Mouse (Mus musculus) neural tube, embryonic 11.5 days (tissue): ENCODE measurements around the gene Gmppb. TPM values are rescaled to one million over a fixed set of nuclear protein-coding genes. Genes with fewer than 3 reads are reported as not detected.
"Not testable (repeated sequence)": the region's sequence is repeated elsewhere in the genome, so short reads cannot be mapped to it uniquely, and the experiment has no call there.

ENCODE experiments used
- ATAC-seq: fragments of 200-750 bp; cut with Nextera tagmentation; 2 replicates; pipeline ENCODE4 v1.8.0; 2017; ENCODE audit warnings: moderate number of reproducible peaks, mild to moderate bottlenecking, moderate TSS enrichment, moderate library complexity; ENCODE audit not compliant: insufficient read depth, low FRiP score, low TSS enrichment
- DNase-seq: peaks from one replicate; pipeline ENCODE4 v3.0.0-alpha.2; 2015; ENCODE audit warnings: low spot score
- H3K27ac ChIP-seq: fragments of 300-500 bp; sonication (generic); 2 replicates; pipeline ENCODE4 v1.5.1; 2014; ENCODE audit warnings: low read depth, mild to moderate bottlenecking, low read length
- H3K27me3 ChIP-seq: fragments of 300-500 bp; sonication (generic); 2 replicates; pipeline ENCODE4 v1.6.1; 2014; ENCODE audit warnings: mild to moderate bottlenecking, low read length, mixed read lengths; ENCODE audit not compliant: control insufficient read depth, insufficient read depth
- H3K36me3 ChIP-seq: fragments of 300-500 bp; sonication (generic); 2 replicates; pipeline ENCODE4 v1.6.1; 2014; ENCODE audit warnings: mild to moderate bottlenecking, low read length, moderate library complexity, mixed read lengths; ENCODE audit not compliant: control insufficient read depth, insufficient read depth
- H3K4me1 ChIP-seq: fragments of 300-500 bp; sonication (generic); 2 replicates; pipeline ENCODE4 v1.6.1; 2014; ENCODE audit warnings: low read length, mixed read lengths; ENCODE audit not compliant: control insufficient read depth, insufficient read depth
- H3K4me2 ChIP-seq: fragments of 300-500 bp; sonication (generic); 2 replicates; pipeline ENCODE4 v1.6.1; 2014; ENCODE audit warnings: low read depth, mild to moderate bottlenecking, moderate library complexity
- H3K4me3 ChIP-seq: fragments of 300-500 bp; sonication (generic); 2 replicates; pipeline ENCODE4 v1.5.1; 2014; ENCODE audit warnings: low read depth, low read length
- H3K9ac ChIP-seq: fragments of 300-500 bp; sonication (generic); 2 replicates; pipeline ENCODE4 v1.6.1; 2014; ENCODE audit warnings: mild to moderate bottlenecking, low read length
- H3K9me3 ChIP-seq: fragments of 300-500 bp; sonication (generic); 2 replicates; pipeline ENCODE4 v1.6.1; 2016; ENCODE audit warnings: low read length; ENCODE audit not compliant: control insufficient read depth
- WGBS: fragments of 180-500 bp; shearing (Covaris S2); extraction: QIAGEN DNeasy Blood & Tissue Kit; methylation state at CpG from one replicate; pipeline ENCODE4 v1.1.7; 2014; 5-methylcytosine and 5-hydroxymethylcytosine counted together
- polyA plus RNA-seq: library from polyadenylated mRNA; unstranded; fragments of >200 nt; fragmentation: Nextera tagmentation; extraction: Ambion mirVana; gene quantifications from 2 replicates; pipeline ENCODE4 v1.2.1, GENCODE M21; 2014

Gene Gmppb
- polyA plus RNA-seq, result 21.7 and 23.6 TPM in 2 replicates

GRCm38 (mm10) chr9:108049016-108049455 lies at the start of gene Gmppb:
Gene Gmppb (plus strand): TSS chr9:108049242.
- peak within 1 kb of the TSS; percentile 83 for H3K4me2 ChIP-seq
- H3K27ac ChIP-seq, result peak within 1 kb of the TSS; percentile 56
- peak within 1 kb of the TSS; percentile 72 for H3K9ac ChIP-seq
- no peaks in the 10 kb centered on the region for H3K27me3 ChIP-seq
- WGBS, result under 1% methylated on average over 36 of the region's 39 CpGs
- peaks cover 25% of the 10 kb centered on the region for H3K36me3 ChIP-seq
- H3K9me3 ChIP-seq, result no peaks in the 10 kb centered on the region
- ATAC-seq (peak; percentile 94), DNase-seq (peak; percentile 97)
- peak within 1 kb of the TSS; percentile 68 for H3K4me3 ChIP-seq
- peaks cover 13% of the 10 kb centered on the region for H3K4me1 ChIP-seq

- ATAC-seq (peak; percentile 100), DNase-seq (peak; percentile 99)
- H3K9ac ChIP-seq, result peak within 1 kb of the TSS; percentile 95
- peak within 1 kb of the TSS; percentile 97 for H3K4me3 ChIP-seq
- under 1% methylated on average over 48 of the region's 51 CpGs for WGBS
- H3K36me3 ChIP-seq, result no peaks in the 10 kb centered on the region
- H3K4me2 ChIP-seq, result peak within 1 kb of the TSS; percentile 91
- H3K4me1 ChIP-seq, result peaks cover 7% of the 10 kb centered on the region; the same call in 1 of the 2 replicates
- no peaks in the 10 kb centered on the region for H3K27me3 ChIP-seq
- peak within 1 kb of the TSS; percentile 88 for H3K27ac ChIP-seq
- H3K9me3 ChIP-seq, result no peaks in the 10 kb centered on the region
Observed at GRCm38 (mm10) chr9:108001922-108002770, 46.9 kb upstream of the Gmppb start, which contains the start of gene Ip6k1. Gene Ip6k1 (plus strand): TSS chr9:108002501.

DNA sequence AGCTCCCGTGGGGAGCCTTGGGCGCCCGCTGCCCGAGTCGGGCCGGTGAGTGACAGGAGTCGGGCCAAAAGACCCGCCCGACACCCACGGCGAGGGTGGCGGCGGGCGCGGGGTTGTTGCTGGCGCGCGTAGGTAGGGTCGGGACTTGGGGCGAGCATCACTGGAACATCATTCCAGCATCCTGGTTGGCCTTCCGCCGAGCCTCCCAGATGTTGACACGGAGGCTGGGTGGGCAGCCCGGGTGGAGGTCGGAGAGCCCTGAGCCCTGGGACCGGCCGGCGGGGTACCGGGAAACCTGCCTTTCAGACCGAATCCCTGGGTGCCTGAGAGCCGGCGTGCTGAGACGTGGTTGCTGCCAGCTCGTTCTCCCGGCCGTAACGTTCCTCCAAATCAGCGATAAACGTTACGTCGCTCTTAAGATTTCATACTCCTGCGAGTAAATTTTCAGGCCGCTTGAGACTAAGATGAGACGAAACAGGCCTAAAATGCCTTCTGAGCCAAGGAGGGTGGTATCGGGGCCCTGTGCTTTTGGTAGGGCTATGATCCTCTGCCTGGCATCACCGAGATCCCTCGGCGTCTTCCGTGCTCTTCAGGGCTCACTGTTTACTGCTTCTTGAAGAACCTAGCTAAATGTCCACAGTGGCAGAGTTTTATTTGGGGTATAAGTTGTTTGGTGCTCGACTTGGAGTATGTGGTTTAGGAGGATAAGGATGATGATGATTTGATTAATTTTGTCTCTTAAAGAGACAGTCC lies 46.1 kb upstream of the Gmppb start:
- Histone ChIP-seq H3K36me3 (no peaks in the 10 kb centered on the region; the same call in 1 of the 2 replicates), H3K27me3 (no peaks in the 10 kb centered on the region), H3K4me2 (peak overlapping the region; percentile 66), H3K4me1 (peaks cover 7% of the 10 kb centered on the region; the same call in 1 of the 2 replicates), H3K4me3 (peak overlapping the region; percentile 97), H3K27ac (peak overlapping the region; percentile 88), H3K9me3 (no peaks in the 10 kb centered on the region), H3K9ac (peak overlapping the region; percentile 95)
- no peak; the same call in 1 of the 2 replicates for ATAC-seq
- DNase-seq, result no peak
- WGBS, result under 1% methylated on average over 47 of the region's 50 CpGs

GRCm38 (mm10) chr9:108003531-108003890 lies 45.5 kb upstream of the Gmppb start:
- H3K27ac ChIP-seq, result no peak overlapping the region
- no peaks in the 10 kb centered on the region; the same call in 1 of the 2 replicates for H3K36me3 ChIP-seq
- H3K4me3 ChIP-seq, result peak overlapping the region; percentile 97
- no peaks in the 10 kb centered on the region for H3K27me3 ChIP-seq
- ATAC-seq (no peak), DNase-seq (peak; percentile 19)
- WGBS, result 26% methylated on average over 8 of the region's 8 CpGs
- peak overlapping the region; percentile 66 for H3K4me2 ChIP-seq
- peak overlapping the region; percentile 95 for H3K9ac ChIP-seq
- no peaks in the 10 kb centered on the region for H3K9me3 ChIP-seq
- H3K4me1 ChIP-seq, result peaks cover 7% of the 10 kb centered on the region; the same call in 1 of the 2 replicates

DNA sequence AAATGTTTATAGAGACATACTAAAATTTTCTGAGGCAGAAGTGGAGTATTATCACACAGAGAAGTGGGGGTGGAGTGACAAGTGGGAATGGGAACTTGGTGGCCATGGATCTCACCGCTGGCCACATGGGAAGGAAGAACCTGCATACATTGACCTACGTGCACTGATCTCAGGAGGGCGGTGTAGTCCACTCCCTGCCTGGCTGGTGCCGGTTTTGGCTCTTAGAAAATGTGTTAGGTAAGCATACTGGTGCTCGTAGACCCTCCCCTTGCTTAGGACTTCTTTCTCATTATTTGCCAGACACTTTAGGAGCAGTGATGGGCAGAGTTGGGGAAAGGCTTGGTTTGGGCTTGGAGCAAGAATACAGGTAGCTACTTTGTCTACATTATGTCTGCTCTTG lies 41.0 kb upstream of the Gmppb start:
- Histone ChIP-seq H3K36me3 (no peaks in the 10 kb centered on the region; the same call in 1 of the 2 replicates), H3K4me1 (peaks cover 7% of the 10 kb centered on the region; the same call in 1 of the 2 replicates), H3K27ac (no peak overlapping the region), H3K9me3 (no peaks in the 10 kb centered on the region), H3K27me3 (no peaks in the 10 kb centered on the region), H3K4me2 (no peak overlapping the region), H3K4me3 (no peak overlapping the region), H3K9ac (no peak overlapping the region)
- WGBS, result 92% methylated on average over 5 of the region's 5 CpGs
- ATAC-seq (no peak), DNase-seq (no peak)

- Histone ChIP-seq H3K9ac (no peak overlapping the region), H3K27ac (no peak overlapping the region), H3K36me3 (no peaks in the 10 kb centered on the region; the same call in 1 of the 2 replicates), H3K9me3 (no peaks in the 10 kb centered on the region), H3K4me2 (no peak overlapping the region), H3K4me3 (no peak overlapping the region), H3K27me3 (no peaks in the 10 kb centered on the region), H3K4me1 (no peaks in the 10 kb centered on the region)
- ATAC-seq, result no peak
- no peak for DNase-seq
Observed at GRCm38 (mm10) chr9:108010385-108010784, 38.7 kb upstream of the Gmppb start.

GRCm38 (mm10) chr9:108013577-108013976 lies 35.5 kb upstream of the Gmppb start:
- not testable (repeated sequence) for ATAC-seq, H3K36me3 ChIP-seq, H3K27ac ChIP-seq, H3K9me3 ChIP-seq, H3K9ac ChIP-seq, H3K4me2 ChIP-seq, DNase-seq, H3K27me3 ChIP-seq, H3K4me3 ChIP-seq, H3K4me1 ChIP-seq
- WGBS, result 100% methylated on average over 2 of the region's 2 CpGs

DNA sequence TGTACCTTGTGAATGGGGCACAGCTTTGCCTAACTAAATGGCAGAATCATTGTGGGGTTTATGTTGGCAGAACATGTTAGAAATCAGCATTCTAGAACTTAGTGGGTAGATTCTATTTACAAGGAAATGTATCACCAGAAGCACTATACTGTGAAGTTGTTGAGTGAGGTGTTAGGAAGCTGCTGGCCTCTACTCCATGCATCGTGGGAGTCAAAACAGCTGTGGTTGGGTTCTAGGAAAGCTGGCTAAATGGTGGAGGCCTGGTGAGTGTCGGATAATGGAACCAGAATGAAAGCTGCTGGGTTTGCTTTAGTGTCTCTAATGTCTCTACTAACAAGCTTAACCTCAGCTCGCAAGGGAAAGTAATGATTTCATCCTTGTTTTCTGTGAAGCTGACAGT lies 31.9 kb upstream of the Gmppb start:
- no peaks in the 10 kb centered on the region for H3K27me3 ChIP-seq
- WGBS, result 92% methylated on average over 3 of the region's 3 CpGs
- H3K9me3 ChIP-seq, result no peaks in the 10 kb centered on the region
- no peak overlapping the region for H3K4me2 ChIP-seq
- H3K4me1 ChIP-seq, result no peaks in the 10 kb centered on the region
- no peak overlapping the region for H3K4me3 ChIP-seq
- no peaks in the 10 kb centered on the region; the same call in 1 of the 2 replicates for H3K36me3 ChIP-seq
- ATAC-seq (no peak), DNase-seq (no peak)
- H3K27ac ChIP-seq, result no peak overlapping the region
- H3K9ac ChIP-seq, result no peak overlapping the region
